Mouse (Mus musculus): ENCODE measurements around the gene Tbcd.
"Not testable (repeated sequence)": the region's sequence is repeated elsewhere in the genome, so short reads cannot be mapped to it uniquely, and the experiment has no call there.

Gene Tbcd

DNA sequence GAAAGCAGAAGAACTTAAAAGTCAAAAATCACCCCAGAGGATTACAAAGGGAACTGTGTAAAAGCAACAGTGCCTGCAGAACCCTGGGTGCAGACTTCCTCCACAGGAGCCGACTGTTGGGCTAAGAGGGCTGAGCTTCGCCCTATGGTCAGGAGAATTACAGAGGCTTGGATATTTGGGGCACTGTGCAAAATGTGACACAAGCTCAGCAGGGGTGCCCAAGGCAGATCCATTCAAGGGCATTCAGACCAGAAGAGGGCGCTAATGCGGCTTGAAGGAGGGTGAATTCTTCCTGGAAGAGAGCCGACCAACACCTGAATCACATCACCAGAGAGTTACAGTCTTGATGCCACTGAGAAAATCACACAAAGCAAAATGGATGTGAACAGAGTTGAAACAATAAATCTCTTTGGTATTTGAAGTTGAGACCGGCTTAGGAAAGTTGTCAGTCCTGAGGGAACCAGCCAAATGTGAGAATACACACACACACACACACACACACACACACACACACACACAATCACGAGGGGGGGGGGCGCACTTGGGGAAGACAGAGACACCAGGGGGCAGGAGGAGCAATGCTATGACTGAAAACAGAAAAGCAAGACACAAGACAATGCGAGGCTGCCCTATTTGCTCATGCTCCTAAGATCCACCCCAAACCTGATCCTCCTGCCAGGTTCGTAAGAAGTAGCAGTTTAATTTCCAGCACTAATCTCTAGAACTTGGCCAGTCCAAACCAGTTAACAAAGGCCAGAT lies 201.0 kb downstream of the Tbcd start:
- peak in 1 of 2 experiments; percentile 48 for DNase-seq (ENCODE audit: low spot score in 2 of 2)

DNA sequence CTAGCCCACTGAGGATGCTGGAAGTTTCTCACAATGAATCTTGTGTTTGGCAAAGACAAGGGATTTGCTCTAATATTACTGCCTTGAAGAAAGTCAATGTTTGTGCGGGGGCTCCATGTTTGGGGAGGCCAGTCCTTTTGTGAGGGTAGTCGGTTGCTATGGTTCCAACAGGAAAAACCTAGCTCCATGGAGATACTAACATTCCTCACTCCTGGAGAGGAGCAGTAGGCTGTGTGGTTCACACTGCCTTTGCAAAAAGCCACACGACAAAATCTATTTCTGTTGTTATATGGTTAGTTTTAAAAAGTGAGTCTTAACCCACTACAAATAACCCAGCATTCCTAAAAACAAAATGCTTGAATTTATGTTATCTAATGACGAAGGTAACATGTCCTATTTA lies 201.9 kb downstream of the Tbcd start:
- no peak for DNase-seq (ENCODE audit: low spot score in 2 of 2)

GRCm38 (mm10) chr11:121654406-121654945 lies 202.7 kb downstream of the Tbcd start:
- DNase-seq (ENCODE audit: low spot score in 2 of 2): no peak

- DNase-seq (ENCODE audit: low spot score in 2 of 2): no peak
Observed at GRCm38 (mm10) chr11:121655166-121655806, 203.5 kb downstream of the Tbcd start.

- no peak for DNase-seq (ENCODE audit: low spot score in 2 of 2)
Observed at GRCm38 (mm10) chr11:121655807-121656511, 204.2 kb downstream of the Tbcd start.

DNA sequence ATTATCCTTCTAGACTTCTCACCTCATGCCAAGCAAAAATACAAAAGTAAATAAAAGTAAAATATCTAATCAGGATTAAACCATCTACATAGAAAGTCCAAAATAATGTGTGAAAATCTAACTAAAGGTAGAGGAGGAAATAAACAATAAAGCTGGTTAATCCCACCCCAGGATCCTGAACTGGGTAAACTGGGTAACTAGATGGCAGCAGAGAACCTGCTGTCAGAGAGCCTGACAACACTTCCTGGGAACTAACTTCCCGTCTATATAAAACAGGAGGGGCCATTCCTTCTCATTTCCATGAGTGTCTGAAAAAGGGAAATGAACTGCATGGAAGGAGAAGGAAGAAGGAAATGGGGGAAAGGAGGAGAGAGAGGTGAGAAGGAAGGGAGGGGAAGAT lies 206.4 kb downstream of the Tbcd start:
- DNase-seq (ENCODE audit: low spot score in 2 of 2): no peak

GRCm38 (mm10) chr11:121660604-121661003 lies 208.9 kb downstream of the Tbcd start:
- not testable (repeated sequence) for DNase-seq (ENCODE audit: low spot score in 2 of 2)

DNA sequence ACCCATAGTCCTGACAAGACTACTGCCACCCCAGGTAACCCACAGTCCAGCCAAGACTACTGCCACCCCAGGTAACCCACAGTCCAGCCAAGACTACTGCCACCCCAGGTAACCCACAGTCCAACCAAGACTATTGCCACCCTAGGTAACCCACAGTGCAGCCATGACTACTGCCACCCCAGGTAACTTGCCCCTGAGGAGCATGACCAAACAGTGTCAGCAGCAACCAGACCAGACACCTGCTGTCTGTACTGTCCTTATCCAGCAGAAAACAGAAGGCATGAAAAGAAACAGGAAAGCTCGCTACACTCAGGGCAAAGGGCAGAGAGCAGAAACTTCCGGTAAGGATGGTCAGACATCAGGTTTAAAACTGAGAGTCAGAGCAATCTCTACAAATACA lies 209.4 kb downstream of the Tbcd start:
- no peak for DNase-seq (ENCODE audit: low spot score in 2 of 2)
